Mouse (Mus musculus): ENCODE results near the gene Cdh23.

Gene Cdh23

GRCm38 (mm10) chr10:60400507-60401295, 295.6 kb downstream of the Cdh23 start:
- DNase-seq (ENCODE audit: low read depth, low spot score) = no peak

GRCm38 (mm10) chr10:60399449-60399848, 296.8 kb downstream of the Cdh23 start, which contains the start of gene Gm17455:
Gm17455 (plus strand) TSS chr10:60399726.
- no peak for DNase-seq (ENCODE audit: low read depth, low spot score)

- DNase-seq (ENCODE audit: low read depth, low spot score) = no peak
These were observed 298.1 kb downstream of the Cdh23 start for GRCm38 (mm10) chr10:60398051-60398814.

GRCm38 (mm10) chr10:60395605-60396004, 300.7 kb downstream of the Cdh23 start:
- no peak for DNase-seq (ENCODE audit: low read depth, low spot score)

GRCm38 (mm10) chr10:60394936-60395335, 301.4 kb downstream of the Cdh23 start:
- no peak for DNase-seq (ENCODE audit: low read depth, low spot score)

- DNase-seq (ENCODE audit: low read depth, low spot score) = no peak
These were observed 304.6 kb downstream of the Cdh23 start for GRCm38 (mm10) chr10:60391661-60392060.

GRCm38 (mm10) chr10:60390904-60391420, 305.3 kb downstream of the Cdh23 start:
- no peak for DNase-seq (ENCODE audit: low read depth, low spot score)

- DNase-seq (ENCODE audit: low read depth, low spot score) = no peak
These were observed 305.9 kb downstream of the Cdh23 start for GRCm38 (mm10) chr10:60390177-60390903.

GRCm38 (mm10) chr10:60389447-60389865, 306.8 kb downstream of the Cdh23 start:
- no peak for DNase-seq (ENCODE audit: low read depth, low spot score)

GRCm38 (mm10) chr10:60388332-60388731, 308.0 kb downstream of the Cdh23 start:
- DNase-seq (ENCODE audit: low read depth, low spot score) = no peak

- no peak for DNase-seq (ENCODE audit: low read depth, low spot score)
These were observed 315.0 kb downstream of the Cdh23 start for GRCm38 (mm10) chr10:60381142-60381925.

- DNase-seq (ENCODE audit: low read depth, low spot score) = no peak
These were observed 316.1 kb downstream of the Cdh23 start for GRCm38 (mm10) chr10:60380229-60380628.

- no peak for DNase-seq (ENCODE audit: low read depth, low spot score)
These were observed 316.8 kb downstream of the Cdh23 start for GRCm38 (mm10) chr10:60379419-60379957.

- DNase-seq (ENCODE audit: low read depth, low spot score) = no peak
These were observed 319.6 kb downstream of the Cdh23 start for GRCm38 (mm10) chr10:60376704-60377103.

- no peak for DNase-seq (ENCODE audit: low read depth, low spot score)
These were observed 322.2 kb downstream of the Cdh23 start for GRCm38 (mm10) chr10:60373937-60374578.

- DNase-seq (ENCODE audit: low read depth, low spot score) = no peak
These were observed 322.8 kb downstream of the Cdh23 start for GRCm38 (mm10) chr10:60373543-60373936.

- no peak for DNase-seq (ENCODE audit: low read depth, low spot score)
These were observed 324.5 kb downstream of the Cdh23 start for GRCm38 (mm10) chr10:60371596-60372386.

GRCm38 (mm10) chr10:60370601-60371061, 325.7 kb downstream of the Cdh23 start:
- no peak for DNase-seq (ENCODE audit: low read depth, low spot score)

- DNase-seq (ENCODE audit: low read depth, low spot score) = no peak
These were observed 326.2 kb downstream of the Cdh23 start for GRCm38 (mm10) chr10:60370098-60370497.
